Mouse (Mus musculus): ENCODE results near the gene Krtap4-2. TPM values are rescaled to one million over a fixed set of nuclear protein-coding genes. Genes with fewer than 3 reads are reported as not detected.
"Not testable (repeated sequence)": the region's sequence is repeated elsewhere in the genome, so short reads cannot be mapped to it uniquely, and the experiment has no call there.

Gene Krtap4-2
- total and polyA plus RNA-seq, 3 experiments = not detected

- intact Hi-C loops (cut with DNase I) = no loop called here
- Histone ChIP-seq H3K4me1 (ENCODE audit: control insufficient read depth, insufficient read depth, low read length) (no peaks in the 10 kb centered on the region), H3K9ac (ENCODE audit: low read depth, low read length) (no peak overlapping the region), H3K36me3 (ENCODE audit: control insufficient read depth, insufficient read depth, low read length) (no peaks in the 10 kb centered on the region), H3K79me2 (replicated peaks; ENCODE audit: control insufficient read depth, insufficient read depth, low read length) (no peaks in the 10 kb centered on the region), H3K4me3 (no peak overlapping the region), H3K27ac (no peak overlapping the region), H3K27me3 (ENCODE audit: control insufficient read depth, insufficient read depth, low read length) (0 out of 2 replicates have a peak, but pooled peaks cover 3% of the 10 kb centered on the region)
- 58% methylated on average over 5 of the region's 5 CpGs for WGBS
- no peak for DNase-seq
- TF ChIP-seq CTCF (IDR thresholded peaks at IDR 0.05) (no peak), POLR2A (IDR thresholded peaks at IDR 0.05; ENCODE audit: insufficient read depth, low read depth, low read length) (no peak), EP300 (IDR thresholded peaks at IDR 0.05; ENCODE audit: insufficient read depth, low read depth, low read length) (no peak)
These were observed 22.2 kb upstream of the Krtap4-2 start for GRCm38 (mm10) chr11:99657051-99657450.

GRCm38 (mm10) chr11:99650136-99650535, 15.3 kb upstream of the Krtap4-2 start, which contains the start of gene Gm11555:
Gm11555 (minus strand) TSS chr11:99650236.
- TF ChIP-seq CTCF (IDR thresholded peaks at IDR 0.05) = no peak
- no peak for TF ChIP-seq EP300 (IDR thresholded peaks at IDR 0.05; ENCODE audit: insufficient read depth, low read depth, low read length)
- no peak for TF ChIP-seq POLR2A (IDR thresholded peaks at IDR 0.05; ENCODE audit: insufficient read depth, low read depth, low read length)
- H3K79me2 ChIP-seq (replicated peaks; ENCODE audit: control insufficient read depth, insufficient read depth, low read length) = no peaks in the 10 kb centered on the region
- H3K9ac ChIP-seq (ENCODE audit: low read depth, low read length) = no peak within 1 kb of the TSS
- DNase-seq = no peak
- H3K4me3 ChIP-seq = no peak within 1 kb of the TSS
- H3K36me3 ChIP-seq (ENCODE audit: control insufficient read depth, insufficient read depth, low read length) = no peaks in the 10 kb centered on the region
- WGBS = 59% methylated on average over 2 of the region's 2 CpGs
- H3K27ac ChIP-seq = no peak within 1 kb of the TSS
- intact Hi-C loops (cut with DNase I) = no loop called here
- H3K27me3 ChIP-seq (ENCODE audit: control insufficient read depth, insufficient read depth, low read length) = no peaks in the 10 kb centered on the region
- H3K4me1 ChIP-seq (ENCODE audit: control insufficient read depth, insufficient read depth, low read length) = no peaks in the 10 kb centered on the region

- DNase-seq = no peak
- intact Hi-C loops (cut with DNase I) = no loop called here
- Histone ChIP-seq H3K27me3 (ENCODE audit: control insufficient read depth, insufficient read depth, low read length) (no peaks in the 10 kb centered on the region; the same call in 1 of the 2 replicates), H3K27ac (no peak overlapping the region), H3K79me2 (replicated peaks; ENCODE audit: control insufficient read depth, insufficient read depth, low read length) (no peaks in the 10 kb centered on the region), H3K4me1 (ENCODE audit: control insufficient read depth, insufficient read depth, low read length) (no peaks in the 10 kb centered on the region), H3K36me3 (ENCODE audit: control insufficient read depth, insufficient read depth, low read length) (no peaks in the 10 kb centered on the region), H3K9ac (ENCODE audit: low read depth, low read length) (no peak overlapping the region), H3K4me3 (no peak overlapping the region)
- WGBS = 78% methylated on average over 15 of the region's 15 CpGs
- no peak for TF ChIP-seq CTCF (IDR thresholded peaks at IDR 0.05)
- no peak for TF ChIP-seq EP300 (IDR thresholded peaks at IDR 0.05; ENCODE audit: insufficient read depth, low read depth, low read length)
- TF ChIP-seq POLR2A (IDR thresholded peaks at IDR 0.05; ENCODE audit: insufficient read depth, low read depth, low read length) = no peak
These were observed 11.6 kb upstream of the Krtap4-2 start for GRCm38 (mm10) chr11:99646444-99646843.

- 65% methylated on average over 3 of the region's 3 CpGs for WGBS
- TF ChIP-seq CTCF (IDR thresholded peaks at IDR 0.05) (no peak), POLR2A (IDR thresholded peaks at IDR 0.05; ENCODE audit: insufficient read depth, low read depth, low read length) (no peak), EP300 (IDR thresholded peaks at IDR 0.05; ENCODE audit: insufficient read depth, low read depth, low read length) (no peak)
These were observed 9.5 kb upstream of the Krtap4-2 start for GRCm38 (mm10) chr11:99644351-99644750.

GRCm38 (mm10) chr11:99643635-99644139, 8.8 kb upstream of the Krtap4-2 start, which contains the start of gene Krtap4-7:
Krtap4-7 (minus strand) TSS chr11:99644089.
- H3K27me3 ChIP-seq (ENCODE audit: control insufficient read depth, insufficient read depth, low read length); H3K9ac ChIP-seq (ENCODE audit: low read depth, low read length); H3K36me3 ChIP-seq (ENCODE audit: control insufficient read depth, insufficient read depth, low read length); H3K27ac ChIP-seq; H3K79me2 ChIP-seq (replicated peaks; ENCODE audit: control insufficient read depth, insufficient read depth, low read length); H3K4me1 ChIP-seq (ENCODE audit: control insufficient read depth, insufficient read depth, low read length); H3K4me3 ChIP-seq; intact Hi-C loops (cut with DNase I); DNase-seq: not testable (repeated sequence)
- 75% methylated on average over 9 of the region's 9 CpGs for WGBS

More at GRCm38 (mm10) chr11:99644351-99644750, 9.5 kb upstream of the Krtap4-2 start:
- Histone ChIP-seq H3K4me3 (no peak overlapping the region), H3K36me3 (ENCODE audit: control insufficient read depth, insufficient read depth, low read length) (no peaks in the 10 kb centered on the region), H3K27ac (no peak overlapping the region), H3K4me1 (ENCODE audit: control insufficient read depth, insufficient read depth, low read length) (no peaks in the 10 kb centered on the region), H3K9ac (ENCODE audit: low read depth, low read length) (no peak overlapping the region), H3K79me2 (replicated peaks; ENCODE audit: control insufficient read depth, insufficient read depth, low read length) (no peaks in the 10 kb centered on the region), H3K27me3 (ENCODE audit: control insufficient read depth, insufficient read depth, low read length) (no peaks in the 10 kb centered on the region; the same call in 1 of the 2 replicates)
- intact Hi-C loops (cut with DNase I) = no loop called here
- no peak for DNase-seq

GRCm38 (mm10) chr11:99640926-99641325, 6.0 kb upstream of the Krtap4-2 start:
- Histone ChIP-seq H3K79me2 (replicated peaks; ENCODE audit: control insufficient read depth, insufficient read depth, low read length) (no peaks in the 10 kb centered on the region), H3K9ac (ENCODE audit: low read depth, low read length) (no peak overlapping the region), H3K27ac (no peak overlapping the region), H3K27me3 (ENCODE audit: control insufficient read depth, insufficient read depth, low read length) (no peaks in the 10 kb centered on the region; the same call in 1 of the 2 replicates), H3K4me3 (no peak overlapping the region), H3K4me1 (ENCODE audit: control insufficient read depth, insufficient read depth, low read length) (no peaks in the 10 kb centered on the region), H3K36me3 (ENCODE audit: control insufficient read depth, insufficient read depth, low read length) (no peaks in the 10 kb centered on the region)
- TF ChIP-seq EP300 (IDR thresholded peaks at IDR 0.05; ENCODE audit: insufficient read depth, low read depth, low read length) (no peak), POLR2A (IDR thresholded peaks at IDR 0.05; ENCODE audit: insufficient read depth, low read depth, low read length) (no peak), CTCF (IDR thresholded peaks at IDR 0.05) (no peak)
- DNase-seq = no peak
- intact Hi-C loops (cut with DNase I) = no loop called here
- 7% methylated on average over 1 of the region's 1 CpGs for WGBS
